Mouse (Mus musculus): ENCODE measurements around the gene Nit1.
"Not testable (repeated sequence)": the region's sequence is repeated elsewhere in the genome, so short reads cannot be mapped to it uniquely, and the experiment has no call there.

Nit1 gene

DNA sequence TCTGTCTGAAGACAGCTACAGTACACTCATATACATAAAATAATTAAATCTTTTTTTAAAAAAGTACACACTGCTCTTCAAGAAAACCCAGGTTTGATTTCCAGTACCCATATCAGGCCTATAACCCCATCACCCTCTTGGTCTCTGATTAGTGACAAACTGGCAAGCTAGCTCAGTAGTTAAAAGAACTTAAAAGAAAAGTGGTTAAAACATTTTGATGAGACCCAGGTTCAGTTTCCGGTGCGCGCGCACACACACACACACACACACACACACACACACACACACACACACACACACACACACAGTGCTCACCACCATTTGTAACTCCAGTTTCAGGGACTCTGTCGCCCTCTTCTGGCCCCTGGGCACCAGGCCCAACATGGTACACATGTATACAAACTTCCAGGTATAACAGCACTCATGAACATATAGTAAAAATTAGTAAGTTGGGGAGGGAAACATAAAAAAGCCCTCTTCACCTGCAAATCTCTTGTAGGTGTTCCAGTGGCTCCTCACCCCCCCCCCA, 10.4 kb upstream of the Nit1 start:
- DNase-seq (ENCODE audit: low read depth, low spot score) = peak; percentile 51

DNA sequence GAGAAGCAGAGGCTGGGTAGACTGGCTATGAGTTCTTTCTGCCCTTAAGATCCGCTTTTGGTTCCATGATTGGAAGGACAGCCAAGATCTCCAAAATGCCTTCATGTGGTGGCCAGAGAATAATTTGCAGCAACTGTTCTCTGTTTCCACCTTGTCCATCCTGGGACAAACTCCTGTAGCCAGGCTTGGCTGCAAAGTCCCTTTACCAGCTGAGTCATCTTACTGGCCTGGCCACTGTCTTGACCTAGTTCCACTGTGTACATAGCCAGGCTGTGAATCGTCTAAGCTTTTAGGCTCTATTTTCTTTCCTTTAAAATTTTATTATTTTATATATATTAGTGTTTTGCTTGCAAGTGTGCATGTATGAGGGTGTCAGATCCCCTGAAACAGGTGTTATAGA, 3.8 kb upstream of the Nit1 start:
- no peak for DNase-seq (ENCODE audit: low read depth, low spot score)

DNA sequence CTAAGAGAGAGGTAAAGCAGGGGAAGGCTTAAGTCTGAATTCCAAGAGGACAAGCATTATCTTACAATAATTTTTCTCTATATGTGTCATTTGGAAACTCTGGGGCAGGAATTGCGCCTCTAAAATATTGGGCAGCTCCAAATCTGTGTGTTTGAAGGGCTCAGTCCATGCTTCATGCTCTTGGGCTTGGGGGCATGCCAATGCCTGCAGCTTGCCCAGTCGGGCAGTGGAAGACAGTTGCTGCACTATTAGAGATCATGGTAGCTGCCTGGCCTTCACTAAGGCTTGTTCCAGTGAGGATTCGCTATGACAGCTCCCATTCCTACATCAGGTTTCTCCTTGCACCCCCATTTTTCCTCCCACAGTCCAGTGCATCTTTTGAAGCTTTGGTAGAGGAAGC, 3.2 kb upstream of the Nit1 start:
- no peak for DNase-seq (ENCODE audit: low read depth, low spot score)

DNA sequence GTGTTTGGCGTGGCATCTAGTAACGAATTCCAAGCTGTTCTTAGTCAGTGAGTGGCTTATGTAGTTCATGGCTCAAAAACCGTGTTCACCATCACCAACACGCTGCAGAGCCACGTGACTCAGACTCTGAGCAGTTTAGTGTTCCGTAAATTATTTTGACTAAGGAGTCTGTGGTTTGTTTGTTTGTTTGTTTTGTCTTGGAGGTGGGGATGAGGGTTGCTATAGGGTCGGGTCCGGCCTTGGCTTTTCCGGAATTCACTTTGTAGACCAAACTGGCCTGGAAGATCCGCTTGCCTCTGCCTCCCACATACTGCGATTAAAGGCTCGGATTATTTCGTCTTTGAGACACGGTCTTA, 627 bp upstream of the Nit1 start:
- DNase-seq (ENCODE audit: low read depth, low spot score) = peak; percentile 48

DNA sequence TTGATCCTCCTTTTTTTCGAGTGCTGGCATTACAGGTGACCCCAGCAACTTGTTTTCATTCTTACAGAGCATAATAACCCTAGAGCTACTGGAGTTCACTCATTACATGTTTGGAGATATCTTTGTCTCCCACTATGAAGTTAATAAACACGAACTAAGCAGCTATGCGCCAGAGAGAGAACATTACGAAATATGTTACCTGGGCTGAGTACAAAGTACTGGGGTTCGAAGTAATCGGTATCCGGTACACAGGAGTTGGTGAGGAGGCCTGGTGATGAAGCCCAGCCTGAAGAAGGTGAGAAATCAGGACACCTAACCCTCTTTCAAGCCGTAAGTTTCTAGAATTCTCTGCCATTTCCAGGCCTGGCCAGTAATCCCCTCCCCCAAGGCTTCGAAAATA, 731 bp downstream of the Nit1 start:
- DNase-seq (ENCODE audit: low read depth, low spot score) = no peak

DNA sequence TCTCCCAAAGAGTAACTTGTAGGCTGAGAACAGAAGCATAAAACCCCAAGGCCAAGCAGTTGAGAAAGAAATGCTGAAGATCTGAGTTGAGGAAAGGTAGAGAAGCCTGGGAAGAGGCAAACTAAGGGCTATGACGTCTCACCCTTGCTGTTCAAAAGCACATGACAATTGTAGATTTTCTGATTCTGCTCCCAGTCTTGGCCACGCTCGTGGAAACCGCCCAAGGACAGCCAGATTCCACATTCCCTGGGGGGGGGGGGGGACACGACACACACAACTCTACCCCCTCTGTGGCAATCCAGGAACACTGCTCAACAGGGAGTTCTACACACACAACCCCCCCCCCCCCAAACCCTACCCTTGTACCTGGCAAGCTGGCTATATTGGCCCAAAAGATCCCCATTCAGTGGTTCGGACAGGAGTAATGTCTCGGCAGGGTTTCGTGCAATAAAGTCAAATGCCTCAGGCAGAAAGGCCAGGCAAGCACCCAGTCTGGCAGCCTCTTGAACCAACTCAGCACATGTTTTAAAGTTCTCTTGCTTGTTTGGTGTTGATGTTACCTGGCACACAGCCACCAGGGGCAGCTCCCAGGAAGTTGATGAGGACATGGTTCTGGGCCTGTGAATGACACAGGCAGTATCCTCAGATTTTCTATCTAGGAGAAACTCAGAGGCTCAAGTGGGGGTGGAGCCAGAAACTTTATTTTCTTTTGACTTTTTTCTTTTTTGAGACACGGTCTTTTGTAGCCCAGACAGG, 1.3 kb downstream of the Nit1 start:
- DNase-seq (ENCODE audit: low read depth, low spot score) = peak; percentile 50

DNA sequence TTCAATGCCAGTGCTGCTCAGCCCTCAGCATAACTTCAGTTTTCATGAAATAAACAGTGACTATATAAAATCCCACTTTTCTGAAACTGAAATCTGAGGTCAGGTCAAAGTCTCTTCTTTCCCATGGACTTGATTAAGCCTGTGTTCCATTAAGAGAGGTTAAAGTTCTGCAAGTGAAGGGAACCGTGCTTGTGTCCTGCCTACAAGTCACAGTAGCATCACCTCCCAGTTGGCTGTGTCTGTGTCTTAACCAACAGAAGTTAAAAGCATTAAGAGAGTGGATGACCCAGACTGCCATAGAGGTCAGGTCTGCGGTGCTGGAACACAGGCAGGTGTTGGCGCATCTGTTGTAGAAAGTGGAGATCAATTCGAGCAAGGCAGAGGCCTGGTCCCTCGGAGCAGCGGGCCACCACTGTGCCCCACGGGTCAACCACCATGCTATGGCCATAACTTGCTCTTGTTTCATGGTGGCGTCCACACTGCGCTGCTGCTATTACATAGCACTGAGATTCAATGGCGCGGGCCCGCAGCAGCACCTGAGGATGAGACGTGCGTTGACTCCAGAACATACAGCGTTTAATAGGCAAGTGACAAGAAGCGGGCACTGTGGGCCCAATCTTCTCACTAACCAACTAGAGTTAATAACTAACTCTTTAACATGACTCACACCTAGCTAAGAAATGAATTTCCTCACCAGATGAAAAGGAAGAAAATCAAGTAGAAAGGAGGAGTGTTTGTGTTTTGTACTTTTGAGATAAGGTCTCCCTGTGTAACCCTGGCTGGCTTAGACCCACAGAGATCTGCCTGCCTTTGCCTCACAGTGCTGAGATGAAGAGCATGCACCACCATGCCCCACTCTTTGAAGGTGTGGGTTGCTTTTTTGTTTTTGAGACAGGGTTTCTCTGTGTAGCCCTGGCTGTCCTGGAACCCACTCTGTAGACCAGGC, 2.9 kb downstream of the Nit1 start:
- DNase-seq (ENCODE audit: low read depth, low spot score) = no peak

DNA sequence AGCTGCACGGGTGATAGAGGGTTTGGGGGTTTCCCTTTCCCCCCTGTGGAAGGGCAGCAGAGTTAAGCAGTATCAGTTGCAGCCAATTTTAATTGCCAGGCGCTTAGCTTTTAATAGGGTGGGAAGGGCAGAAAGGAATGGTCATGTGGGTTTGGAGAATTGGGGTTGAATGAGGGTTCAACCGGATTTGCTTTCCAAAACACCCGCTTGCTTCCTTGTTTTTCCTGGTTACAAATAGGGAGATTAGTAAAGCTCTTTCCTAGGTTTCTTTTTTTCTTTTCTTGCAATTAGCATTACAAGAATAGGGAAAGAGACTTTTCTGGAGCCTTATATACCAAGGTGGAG, 15.3 kb downstream of the Nit1 start:
- no peak for DNase-seq (ENCODE audit: low read depth, low spot score)

DNA sequence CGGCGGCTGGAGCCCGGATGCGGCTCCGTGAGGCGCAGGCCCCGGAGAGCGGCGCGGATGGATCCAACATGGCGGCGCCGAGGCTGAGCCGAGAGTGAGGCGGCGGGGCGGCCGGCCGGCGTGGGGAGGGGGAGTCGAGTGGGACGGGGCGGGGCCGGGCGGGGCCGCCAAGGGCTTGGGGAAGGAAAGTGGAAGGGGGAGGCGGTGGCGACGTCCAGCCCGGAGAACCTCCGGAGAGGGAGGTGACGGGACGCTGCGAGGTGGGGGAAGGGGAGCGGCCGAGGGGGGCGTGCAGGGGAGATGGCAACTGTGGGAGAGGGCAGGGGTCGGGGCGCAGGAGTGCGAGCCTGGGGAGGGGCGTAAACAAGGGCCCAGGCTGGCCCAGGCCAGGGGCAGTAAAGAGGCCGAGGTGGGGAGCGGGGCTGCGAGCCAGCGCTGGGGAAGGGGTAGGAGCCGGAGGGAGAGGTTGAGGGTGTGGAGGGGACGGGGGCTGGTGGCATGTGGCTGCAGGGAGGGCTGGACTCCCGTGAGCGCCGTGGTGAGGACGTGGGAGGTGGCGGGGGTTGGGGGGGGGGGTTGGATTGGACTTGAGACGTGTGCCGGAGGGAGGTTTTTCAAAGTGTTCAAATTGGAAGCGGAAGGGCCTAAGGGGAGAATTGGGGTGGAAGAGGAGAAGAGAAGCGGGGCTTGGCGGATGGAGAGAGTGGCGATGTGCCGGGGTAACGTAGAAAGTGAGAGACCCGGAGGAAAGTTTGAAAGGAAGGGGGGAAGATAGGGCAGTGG, 15.8 kb downstream of the Nit1 start:
- peak; percentile 56 for DNase-seq (ENCODE audit: low read depth, low spot score)

DNA sequence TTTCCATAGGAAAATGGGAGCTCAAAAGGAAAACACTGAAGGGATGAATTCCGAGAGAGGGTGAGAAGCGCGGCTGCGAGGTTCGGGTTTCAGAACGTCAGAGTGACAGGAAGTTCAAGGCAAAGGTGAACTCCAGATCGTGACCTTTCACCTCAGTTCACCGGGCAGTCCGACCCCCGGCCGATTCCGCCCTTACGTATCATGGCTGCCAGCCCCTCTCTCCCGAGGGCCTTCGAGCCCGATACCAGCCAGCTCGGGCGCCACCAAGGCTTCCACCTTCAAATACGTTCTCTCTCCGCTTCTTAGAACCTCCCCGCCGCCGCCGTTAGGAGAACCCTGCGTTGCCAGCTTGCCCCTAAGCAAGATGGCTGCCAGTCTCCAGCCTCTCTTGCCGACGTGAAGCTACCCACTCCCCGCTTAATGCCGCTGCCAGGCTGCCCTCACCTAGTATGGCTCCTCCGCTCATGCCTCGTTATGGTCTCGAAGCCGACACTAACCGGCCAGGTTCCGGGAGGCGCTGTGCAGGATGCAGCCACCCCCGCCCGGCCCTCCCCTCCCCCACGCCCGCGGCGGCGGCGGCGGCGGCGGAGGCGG, 16.5 kb downstream of the Nit1 start, which contains the start of gene Dedd:
Gene Dedd (plus strand): TSS at position 307 of the 594 bp plus-strand sequence.
- peak; percentile 98 for DNase-seq (ENCODE audit: low read depth, low spot score)

DNA sequence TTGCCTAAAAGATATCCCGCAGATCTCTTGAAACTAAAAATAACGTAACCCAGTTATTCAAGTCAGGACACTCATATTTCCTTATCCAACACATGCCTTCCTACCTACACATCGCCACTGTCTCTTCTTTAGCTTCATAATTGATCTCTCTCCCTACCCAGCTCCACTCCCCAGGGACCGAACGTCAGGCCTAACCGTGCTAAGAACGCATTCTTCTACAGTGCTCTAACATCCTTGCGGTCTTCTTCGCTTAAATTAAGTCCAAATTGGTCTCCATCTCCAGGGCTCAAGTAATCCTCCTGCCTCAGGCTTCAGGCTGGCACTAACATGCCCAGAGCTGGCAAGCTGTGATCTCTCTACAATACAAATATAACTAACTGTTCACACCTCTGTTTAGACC, 17.2 kb downstream of the Nit1 start:
- peak; percentile 45 for DNase-seq (ENCODE audit: low read depth, low spot score)

DNA sequence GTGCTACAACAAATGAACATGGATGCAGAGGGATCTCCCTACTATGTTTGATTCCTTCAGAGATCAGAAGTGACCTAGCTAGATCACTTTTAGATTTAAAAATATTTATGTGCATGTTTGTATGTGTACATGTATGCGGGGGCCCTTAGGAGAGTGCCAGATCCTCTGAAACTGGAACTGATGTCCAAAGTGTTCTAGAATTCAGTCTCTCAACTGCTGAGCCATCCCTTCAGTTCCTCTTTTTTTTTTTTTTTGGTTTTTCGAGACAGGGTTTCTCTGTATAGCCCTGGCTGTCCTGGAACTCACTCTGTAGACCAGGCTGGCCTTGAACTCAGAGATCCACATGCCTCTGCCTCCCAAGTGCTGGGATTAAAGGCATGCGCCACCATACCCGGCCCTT, 18.9 kb downstream of the Nit1 start:
- DNase-seq (ENCODE audit: low read depth, low spot score) = not testable (repeated sequence)

DNA sequence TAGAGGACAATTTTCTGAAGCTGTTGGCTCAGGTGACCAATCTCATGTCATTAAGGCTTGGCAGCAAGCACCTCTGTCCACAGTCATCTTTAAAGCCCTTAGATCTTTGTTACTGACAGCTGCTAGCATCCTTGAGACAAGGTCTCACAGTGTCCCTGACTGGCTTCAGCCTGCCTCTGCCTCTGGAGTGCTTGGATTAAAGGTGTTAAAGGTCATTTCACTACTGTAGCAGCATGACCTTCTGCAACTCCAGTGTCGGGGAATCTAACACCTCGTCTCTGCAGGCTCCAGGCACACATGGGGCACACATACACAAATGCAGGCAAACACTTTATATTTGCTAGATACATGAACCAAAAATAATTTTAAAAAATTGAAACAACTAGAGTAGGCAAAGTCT, 19.9 kb downstream of the Nit1 start:
- no peak for DNase-seq (ENCODE audit: low read depth, low spot score)

DNA sequence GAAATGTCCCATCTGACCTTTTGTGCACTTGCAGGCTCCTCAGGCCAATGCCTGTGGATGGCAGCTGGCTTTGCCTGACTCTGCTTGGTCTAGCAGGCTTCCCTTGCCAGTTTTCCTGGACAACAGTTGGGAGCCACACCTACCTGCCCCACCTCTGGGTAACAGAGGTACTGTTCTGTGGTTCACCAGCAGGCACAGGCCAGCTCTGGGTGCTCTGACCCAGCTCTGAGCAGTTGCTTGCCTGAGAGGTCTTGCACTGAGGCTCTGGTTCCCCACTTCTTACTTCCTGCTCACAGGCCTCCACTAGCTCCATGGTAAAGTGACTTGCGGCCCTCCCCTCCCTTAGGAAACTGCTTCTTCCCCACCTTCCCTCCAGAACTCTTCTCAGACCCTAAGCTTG, 23.4 kb downstream of the Nit1 start:
- DNase-seq (ENCODE audit: low read depth, low spot score) = no peak

DNA sequence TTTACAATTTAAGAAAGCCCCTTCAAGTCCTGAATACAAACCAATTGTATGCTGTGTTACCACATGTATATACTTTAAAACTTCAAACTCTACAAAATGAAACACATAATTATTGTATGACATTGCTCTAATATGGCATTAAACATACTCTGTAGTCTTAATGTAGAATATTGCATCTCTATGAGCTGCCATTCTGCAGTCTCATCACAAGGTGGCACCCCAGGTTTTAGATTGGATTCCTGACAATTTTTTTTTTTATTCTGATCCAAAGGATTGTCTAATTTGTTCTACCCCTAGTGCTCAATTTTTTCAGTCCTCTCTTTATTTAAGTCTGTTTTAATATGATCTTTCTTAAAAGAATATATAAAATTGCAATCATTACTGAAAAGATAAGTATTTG, 24.0 kb downstream of the Nit1 start:
- DNase-seq (ENCODE audit: low read depth, low spot score) = peak; percentile 54

DNA sequence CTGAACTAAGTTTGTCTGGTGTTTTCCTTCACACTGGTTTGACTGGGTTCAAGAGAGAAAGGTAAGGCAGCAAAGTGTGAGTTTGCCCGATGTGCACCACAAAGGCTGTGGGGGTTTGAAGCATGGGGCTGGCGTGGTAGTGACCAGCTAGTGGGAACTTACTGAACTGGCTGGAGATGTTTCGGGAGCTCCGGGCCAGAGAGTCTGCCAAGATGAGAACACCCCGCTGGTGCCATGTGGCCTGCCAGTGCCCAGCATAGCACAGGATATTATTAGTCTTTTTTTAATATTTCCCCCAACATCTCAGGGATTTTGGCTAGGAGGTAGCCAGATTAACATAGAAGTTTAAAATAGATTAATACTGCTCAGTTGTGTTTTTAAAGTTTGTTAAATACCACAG, 25.3 kb downstream of the Nit1 start:
- no peak for DNase-seq (ENCODE audit: low read depth, low spot score)

DNA sequence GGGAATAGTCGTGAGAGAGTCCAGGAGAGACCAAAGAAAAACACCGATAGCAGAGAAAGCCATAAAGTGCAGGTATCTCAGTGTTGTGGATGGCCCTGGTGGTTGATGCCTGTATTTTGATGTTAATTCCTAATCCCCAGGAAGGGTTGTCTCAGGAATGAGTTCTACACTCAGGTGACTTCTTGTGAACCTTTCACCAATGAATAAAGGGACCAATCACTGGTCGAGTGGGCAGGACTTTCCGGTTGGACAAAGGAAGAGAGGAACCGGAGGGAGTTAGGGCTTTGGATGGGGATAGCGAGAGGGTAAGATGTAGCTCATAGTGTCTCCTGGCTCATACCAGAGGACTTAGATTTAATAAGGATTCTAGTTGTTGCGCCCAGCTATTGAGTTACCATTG, 25.7 kb downstream of the Nit1 start:
- no peak for DNase-seq (ENCODE audit: low read depth, low spot score)

DNA sequence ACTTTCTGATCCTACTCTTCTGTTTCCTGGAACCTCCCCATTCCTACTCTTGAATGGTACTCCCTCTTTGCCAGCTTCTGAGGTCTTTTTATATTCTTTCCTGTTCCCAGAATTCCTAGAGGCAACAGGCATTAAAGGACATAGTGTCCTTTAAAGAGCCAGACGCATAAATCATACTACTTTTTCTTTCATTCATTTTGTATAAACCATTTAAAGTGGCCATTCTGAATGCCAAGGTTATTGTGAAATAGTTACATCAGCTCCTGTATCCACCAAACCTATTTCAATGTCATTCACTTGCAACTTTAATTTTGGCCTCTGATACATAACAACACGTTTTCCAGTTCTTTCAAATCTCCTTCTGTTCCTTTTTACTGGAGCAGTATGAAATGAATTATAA, 36.1 kb downstream of the Nit1 start:
- no peak for DNase-seq (ENCODE audit: low read depth, low spot score)

DNA sequence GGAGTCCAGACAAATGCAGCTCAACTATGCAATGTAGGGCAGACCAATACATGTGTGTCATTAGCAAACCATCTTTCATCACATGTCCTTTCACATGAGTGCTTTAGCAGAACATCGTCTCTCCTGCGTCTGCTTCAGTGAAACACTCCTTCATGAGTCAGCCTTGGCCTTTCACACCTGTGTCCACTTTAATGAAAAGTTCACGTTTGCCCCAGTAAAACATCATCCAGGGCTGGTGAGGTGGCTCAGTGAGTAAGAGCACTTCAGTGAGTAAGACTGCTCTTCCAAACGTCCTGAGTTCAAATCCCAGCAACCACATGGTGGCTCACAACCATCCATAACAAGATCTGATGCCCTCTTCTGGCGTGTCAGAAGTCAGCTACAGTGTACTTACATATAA, 39.3 kb downstream of the Nit1 start:
- DNase-seq (ENCODE audit: low read depth, low spot score) = not testable (repeated sequence)

DNA sequence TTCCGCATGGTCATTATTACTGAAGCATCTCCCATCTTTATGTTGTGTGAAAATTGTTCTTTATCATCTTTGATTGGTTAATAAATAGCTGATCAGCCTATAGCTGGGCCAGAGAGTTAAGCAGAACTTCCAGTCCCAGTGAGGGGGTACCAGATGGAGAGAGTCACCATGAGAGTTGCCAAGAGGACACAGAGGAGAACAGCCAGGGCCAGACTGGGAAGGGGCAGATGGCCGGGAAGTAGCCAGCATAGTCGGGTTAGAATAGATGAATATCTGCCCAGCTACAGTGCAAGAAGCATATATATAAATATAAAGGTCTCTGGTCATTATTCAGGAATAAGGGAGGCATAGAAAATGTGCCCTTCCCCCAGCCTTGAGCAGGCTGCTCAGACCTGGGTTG, 47.2 kb downstream of the Nit1 start:
- no peak for DNase-seq (ENCODE audit: low read depth, low spot score)

DNA sequence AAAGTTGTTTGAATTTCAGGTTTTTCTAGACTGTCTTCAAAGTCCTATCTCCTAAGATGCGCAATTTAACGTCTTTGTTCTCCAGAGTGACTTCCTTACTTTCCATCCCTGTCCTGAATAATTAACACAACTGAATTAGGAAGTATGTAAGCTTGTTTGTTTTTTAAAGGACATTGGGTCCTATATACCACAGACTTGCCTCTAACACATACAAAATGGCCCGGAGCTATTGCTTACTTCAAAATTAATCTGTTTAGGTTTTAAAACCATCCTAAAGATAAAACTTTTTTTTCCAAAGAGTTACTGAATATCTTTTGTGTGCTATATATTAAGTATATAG, 50.4 kb downstream of the Nit1 start:
- no peak for DNase-seq (ENCODE audit: low read depth, low spot score)
